Mouse (Mus musculus) CH12.LX (cell line): ENCODE measurements around the gene Ppp2r2d. TPM values are rescaled to one million over a fixed set of nuclear protein-coding genes. Genes with fewer than 3 reads are reported as not detected.

Experiments
- DNase-seq: peaks from one replicate; pipeline ENCODE4 v3.0.0-alpha.2; 2013; ENCODE audit errors: extremely low read depth
- H3K27ac ChIP-seq: 2 replicates; pipeline ENCODE4 v1.5.1; 2012; ENCODE audit warnings: low read depth, mild to moderate bottlenecking, control low read depth, moderate library complexity; ENCODE audit not compliant: insufficient read depth
- H3K27me3 ChIP-seq: replicated peaks from 2 replicates; pipeline ENCODE3; 2012; ENCODE audit warnings: inconsistent platforms
- H3K36me3 ChIP-seq, 2 experiments: replicated peaks in 1 of 2; 2 replicates each; pipeline versions ENCODE3 to v1.6.1; 2012; ENCODE audit warnings: inconsistent platforms in 1 of 2, low read length in 1 of 2, mild to moderate bottlenecking in 1 of 2, mixed read lengths in 1 of 2, moderate library complexity in 1 of 2; ENCODE audit not compliant: control insufficient read depth in 1 of 2, insufficient read depth in 1 of 2
- H3K4me1 ChIP-seq, 2 experiments: 2 replicates each; pipeline ENCODE4 v1.6.1; 2012; ENCODE audit warnings: inconsistent platforms in 1 of 2, moderate library complexity in 1 of 2; ENCODE audit not compliant: insufficient read depth in 2 of 2, control insufficient read depth in 1 of 2
- H3K4me2 ChIP-seq: 2 replicates; pipeline ENCODE4 v1.6.1; 2012; ENCODE audit warnings: low read depth, mild to moderate bottlenecking, control low read depth; ENCODE audit not compliant: poor library complexity, insufficient read depth, severe bottlenecking
- H3K4me3 ChIP-seq, 3 experiments: fragments of 150-350 bp in 1 of 3; sonication (generic) in 1 of 3; replicated peaks in 1 of 3; 2 replicates each; pipeline versions ENCODE3 to v1.5.1; 2011 to 2012; ENCODE audit warnings: low read depth in 2 of 3, low read length in 2 of 3, mild to moderate bottlenecking in 2 of 3, moderate library complexity in 2 of 3, control low read depth in 1 of 3, improper control_type of control experiment in 1 of 3, inconsistent platforms in 1 of 3, mixed read lengths in 1 of 3; ENCODE audit not compliant: poor library complexity in 1 of 3
- H3K79me2 ChIP-seq: replicated peaks from 2 replicates; pipeline ENCODE4 v1.6.1; 2012; ENCODE audit warnings: mild to moderate bottlenecking, moderate library complexity; ENCODE audit not compliant: control insufficient read depth, poor library complexity, insufficient read depth, severe bottlenecking; ENCODE audit errors: extremely low read depth
- H3K9ac ChIP-seq: 2 replicates; pipeline ENCODE4 v1.6.1; 2012; ENCODE audit warnings: low read depth, mild to moderate bottlenecking, control low read depth, moderate library complexity; ENCODE audit not compliant: insufficient read depth
- H3K9me3 ChIP-seq: replicated peaks from 2 replicates; pipeline ENCODE3; 2012; ENCODE audit warnings: low read length, inconsistent platforms, mixed read lengths
- CHD1 ChIP-seq: IDR thresholded peaks from 2 replicates; pipeline ENCODE4 v1.6.1; 2012; ENCODE audit warnings: low read depth, low read length, improper control_type of control experiment, inconsistent platforms
- CHD2 ChIP-seq: IDR thresholded peaks from 2 replicates; pipeline ENCODE4 v1.6.1; 2011; ENCODE audit warnings: low read length, improper control_type of control experiment
- CTCF ChIP-seq, 2 experiments: IDR thresholded peaks in 1 of 2; conservative IDR thresholded peaks in 1 of 2; 2 replicates each; pipeline ENCODE4 v1.5.1; 2011 to 2012; ENCODE audit warnings: low read depth in 2 of 2, low read length in 2 of 2, improper control_type of control experiment in 1 of 2, inconsistent platforms in 1 of 2, mild to moderate bottlenecking in 1 of 2, moderate library complexity in 1 of 2
- E2F4 ChIP-seq: IDR thresholded peaks from 2 replicates; pipeline ENCODE4 v1.6.1; 2011; ENCODE audit warnings: low read depth, low read length, improper control_type of control experiment; ENCODE audit not compliant: insufficient replicate concordance
- ETS1 ChIP-seq: conservative IDR thresholded peaks from 2 replicates; pipeline ENCODE4 v1.6.1; 2012; ENCODE audit warnings: low read depth, mild to moderate bottlenecking, inconsistent platforms, low read length, improper control_type of control experiment, moderate library complexity
- HCFC1 ChIP-seq: IDR thresholded peaks from 2 replicates; pipeline ENCODE4 v1.6.1; 2012; ENCODE audit warnings: low read depth, mild to moderate bottlenecking, inconsistent platforms, low read length, improper control_type of control experiment
- IRF4 ChIP-seq: IDR thresholded peaks from 2 replicates; pipeline ENCODE4 v1.6.1; 2014; ENCODE audit warnings: low read depth, mild to moderate bottlenecking, inconsistent platforms, low read length, improper control_type of control experiment
- MAFK ChIP-seq: IDR thresholded peaks from 2 replicates; pipeline ENCODE4 v1.6.1; 2011; ENCODE audit warnings: low read length, improper control_type of control experiment; ENCODE audit not compliant: insufficient replicate concordance
- MAX ChIP-seq: IDR thresholded peaks from 2 replicates; pipeline ENCODE4 v1.6.1; 2011; ENCODE audit warnings: low read length, improper control_type of control experiment
- MEF2A ChIP-seq: IDR thresholded peaks from 2 replicates; pipeline ENCODE4 v1.6.1; 2014; ENCODE audit warnings: low read depth, mild to moderate bottlenecking, inconsistent platforms, low read length, improper control_type of control experiment, borderline replicate concordance
- MXI1 ChIP-seq: IDR thresholded peaks from 2 replicates; pipeline ENCODE4 v1.6.1; 2011; ENCODE audit warnings: mild to moderate bottlenecking, low read depth, low read length, improper control_type of control experiment
- NRF1 ChIP-seq: IDR thresholded peaks from 2 replicates; pipeline ENCODE4 v1.6.1; 2014; ENCODE audit warnings: low read depth, mild to moderate bottlenecking, inconsistent platforms, low read length, improper control_type of control experiment, moderate library complexity
- PAX5 ChIP-seq: IDR thresholded peaks from 2 replicates; pipeline ENCODE4 v1.6.1; 2012; ENCODE audit warnings: low read length, inconsistent platforms, mixed read lengths
- POLR2A ChIP-seq: IDR thresholded peaks from 2 replicates; pipeline ENCODE4 v1.6.1; 2011; ENCODE audit warnings: low read depth, mild to moderate bottlenecking, improper control_type of control experiment, low read length
- POLR2AphosphoS2 ChIP-seq: IDR thresholded peaks from 2 replicates; pipeline ENCODE4 v1.6.1; 2011; ENCODE audit warnings: low read depth, low read length, improper control_type of control experiment
- SIN3A ChIP-seq: IDR thresholded peaks from 2 replicates; pipeline ENCODE4 v1.6.1; 2012; ENCODE audit warnings: low read length, improper control_type of control experiment, inconsistent platforms
- SMC3 ChIP-seq: IDR thresholded peaks from 2 replicates; pipeline ENCODE4 v1.6.1; 2011; ENCODE audit warnings: low read depth, low read length, improper control_type of control experiment
- UBTF ChIP-seq: IDR thresholded peaks from 2 replicates; pipeline ENCODE4 v1.6.1; 2012; ENCODE audit warnings: low read depth, mild to moderate bottlenecking, inconsistent platforms, low read length, improper control_type of control experiment, moderate library complexity
- ZMIZ1 ChIP-seq: IDR thresholded peaks from 2 replicates; pipeline ENCODE4 v1.6.1; 2012; ENCODE audit warnings: low read depth, mild to moderate bottlenecking, inconsistent platforms, low read length, improper control_type of control experiment
- dilution Hi-C: fragments of 300-500 bp; cut with MboI; formaldehyde crosslinking; loops from 2 replicates; pipeline ENCODE4 v1.14.3; 2020; ENCODE audit warnings: low sequenced_read_pairs; ENCODE audit not compliant: extremely low pct_unique_long_range_greater_than_20kb, extremely low pct_ligation_motif_present
- in situ Hi-C: fragments of 300-500 bp; cut with MboI; formaldehyde crosslinking; loops from 3 replicates; pipeline ENCODE4 v1.14.3; 2019; ENCODE audit warnings: low sequenced_read_pairs, low pct_ligation_motif_present, low pct_unique_long_range_greater_than_20kb, mixed read lengths
- polyA plus RNA-seq: library from polyadenylated mRNA; unstranded; fragments of >175 nt; gene quantifications from 2 replicates; pipeline ENCODE4 v1.2.1, GENCODE M21; 2012; ENCODE audit warnings: low read depth; ENCODE audit not compliant: insufficient read length
- total RNA-seq, 2 experiments: library from RNA; depleted of rRNA; stranded (reverse); fragments of 300-350 nt in 1 of 2; fragments of >200 nt in 1 of 2; gene quantifications; 2 replicates each; pipeline ENCODE4 v1.2.3; 2012 to 2014

Gene Ppp2r2d
- total and polyA plus RNA-seq, 3 experiments = 24.3 to 54.1 (median 46.0) TPM

GRCm38 (mm10) chr7:138885365-138886289, 39.7 kb downstream of the Ppp2r2d start:
- Histone ChIP-seq H3K36me3 (peaks cover 19 to 45% of the 10 kb centered on the region in 2 experiments), H3K4me2 (no peak overlapping the region), H3K4me3 (no peak overlapping the region), H3K27me3 (no peaks in the 10 kb centered on the region), H3K79me2 (no peaks in the 10 kb centered on the region), H3K4me1 (no peaks in the 10 kb centered on the region), H3K27ac (no peak overlapping the region), H3K9ac (no peak overlapping the region), H3K9me3 (no peaks in the 10 kb centered on the region)
- dilution Hi-C loops = no loop called here
- in situ Hi-C loops = no loop called here
- TF ChIP-seq CHD1 = no peak
- TF ChIP-seq MXI1 = no peak
- TF ChIP-seq POLR2A = no peak
- no peak for TF ChIP-seq SMC3
- TF ChIP-seq ETS1 = no peak
- no peak for TF ChIP-seq MEF2A
- no peak for TF ChIP-seq NRF1
- no peak for TF ChIP-seq UBTF
- TF ChIP-seq ZMIZ1 = no peak
- TF ChIP-seq CTCF (conservative IDR thresholded peaks at IDR 0.05 in 1 of 2, IDR thresholded peaks at IDR 0.05 in 1 of 2; ENCODE audit: low read depth in 2 of 2, low read length in 2 of 2) = no peak
- no peak for TF ChIP-seq HCFC1
- no peak for TF ChIP-seq SIN3A
- TF ChIP-seq PAX5 = no peak
- no peak for TF ChIP-seq E2F4
- TF ChIP-seq MAFK = no peak
- TF ChIP-seq POLR2AphosphoS2 = no peak
- no peak for TF ChIP-seq CHD2
- TF ChIP-seq MAX = no peak
- no peak for TF ChIP-seq IRF4
- no peak for DNase-seq

- TF ChIP-seq CHD2 (no peak), MEF2A (no peak)
- Histone ChIP-seq H3K4me3 (no peak overlapping the region), H3K36me3 (peaks cover 2 to 21% of the 10 kb centered on the region in 2 experiments), H3K27ac (no peak overlapping the region), H3K4me1 (no peaks in the 10 kb centered on the region), H3K79me2 (no peaks in the 10 kb centered on the region), H3K9ac (no peak overlapping the region), H3K4me2 (no peak overlapping the region), H3K27me3 (no peaks in the 10 kb centered on the region), H3K9me3 (no peaks in the 10 kb centered on the region)
- no peak for DNase-seq
- dilution Hi-C loops (no loop called here), in situ Hi-C loops (no loop called here)
Observed at GRCm38 (mm10) chr7:138898122-138898521, 52.2 kb downstream of the Ppp2r2d start.
